ENCODE assay signal across 10 mouse cellular contexts in genomic region chr4:98563506-98564195, GRCm38 (mm10).
DNase-seq lines count a peak whose midpoint lies in the region; ATAC-seq and TF ChIP-seq lines count a peak whose summit lies in the region.
"Had no signal": no experiment of that assay in that cellular context is flagged by ENCODE, and none has a peak within 500 bp of the region (broad histone marks: within the 10 kb centered on the region; RNA-seq: fewer than 3 reads in every experiment).

No protein-coding gene starts in this region.

- H3K4me2 ChIP-seq in kidney, embryonic 15.5 days: no peak overlapping the region
- no peak overlapping the region for H3K4me2 ChIP-seq in forebrain, postnatal 0 days (ENCODE audit: low read depth)
- no peak overlapping the region for H3K4me2 ChIP-seq in intestine, postnatal 0 days (replicated peaks; ENCODE audit: low read depth)
- H3K4me2 ChIP-seq in midbrain, embryonic 16.5 days (ENCODE audit: low read length): no peak overlapping the region
- H3K4me2 ChIP-seq: liver, embryonic 11.5 days had no signal

- no peak for ATAC-seq in kidney, embryonic 15.5 days (replicated peaks; ENCODE audit: low FRiP score)
- peak; percentile 55 for ATAC-seq in forebrain, postnatal 0 days
- no peak for ATAC-seq in intestine, postnatal 0 days
- peak; percentile 54; the same call in 1 of the 2 replicates for ATAC-seq in midbrain, embryonic 16.5 days

- 0 out of 2 replicates have a peak, but pooled peaks cover 6% of the 10 kb centered on the region for H3K4me1 ChIP-seq in kidney, embryonic 15.5 days
- 0 out of 2 replicates have a peak, but pooled peaks cover 8% of the 10 kb centered on the region for H3K4me1 ChIP-seq in forebrain, postnatal 0 days (ENCODE audit: insufficient read depth)
- no peaks in the 10 kb centered on the region for H3K4me1 ChIP-seq in intestine, postnatal 0 days (replicated peaks; ENCODE audit: control insufficient read depth, insufficient read depth, low read length)
- H3K4me1 ChIP-seq in midbrain, embryonic 16.5 days (ENCODE audit: control insufficient read depth, insufficient read depth, low read length): peaks cover 10% of the 10 kb centered on the region

- H3K27ac ChIP-seq in kidney, embryonic 15.5 days: no peak overlapping the region
- H3K27ac ChIP-seq in forebrain, postnatal 0 days (ENCODE audit: low read depth, low read length): no peak overlapping the region
- H3K27ac ChIP-seq in intestine, postnatal 0 days (ENCODE audit: low read depth, low read length): no peak overlapping the region
- peak overlapping the region; percentile 34; the same call in 1 of the 2 replicates for H3K27ac ChIP-seq in midbrain, embryonic 16.5 days (ENCODE audit: low read length)

- no peak overlapping the region for H3K4me3 ChIP-seq in kidney, embryonic 15.5 days (replicated peaks)
- H3K4me3 ChIP-seq in forebrain, postnatal 0 days (ENCODE audit: low read depth, low read length): no peak overlapping the region
- no peak overlapping the region for H3K4me3 ChIP-seq in intestine, postnatal 0 days (ENCODE audit: low read depth, low read length)
- no peak overlapping the region for H3K4me3 ChIP-seq in midbrain, embryonic 16.5 days (ENCODE audit: low read depth, low read length)

- TF ChIP-seq CTCF in forebrain, postnatal 0 days (IDR thresholded peaks at IDR 0.05; ENCODE audit: low read depth): no peak
- no peak for TF ChIP-seq CTCF in intestine, postnatal 0 days (IDR thresholded peaks at IDR 0.05; ENCODE audit: low read depth)

- no peaks in the 10 kb centered on the region for H3K27me3 ChIP-seq in kidney, embryonic 15.5 days
- no peaks in the 10 kb centered on the region for H3K27me3 ChIP-seq in forebrain, postnatal 0 days (ENCODE audit: insufficient read depth, low read length)
- no peaks in the 10 kb centered on the region for H3K27me3 ChIP-seq in intestine, postnatal 0 days (replicated peaks; ENCODE audit: control insufficient read depth, insufficient read depth, low read length)
- H3K27me3 ChIP-seq in midbrain, embryonic 16.5 days (ENCODE audit: control insufficient read depth, insufficient read depth, low read depth, low read length): no peaks in the 10 kb centered on the region

- no peak overlapping the region for H3K9ac ChIP-seq in kidney, embryonic 15.5 days
- no peak overlapping the region for H3K9ac ChIP-seq in forebrain, postnatal 0 days
- H3K9ac ChIP-seq in intestine, postnatal 0 days (ENCODE audit: low read depth, low read length): peak overlapping the region; percentile 11; the same call in 1 of the 2 replicates
- H3K9ac ChIP-seq in midbrain, embryonic 16.5 days (ENCODE audit: low read depth, low read length): no peak overlapping the region

- WGBS in kidney, embryonic 15.5 days: 68% methylated on average over 10 of the region's 10 CpGs
- WGBS in forebrain, postnatal 0 days: 26% methylated on average over 10 of the region's 10 CpGs
- WGBS in intestine, postnatal 0 days: 68% methylated on average over 10 of the region's 10 CpGs
- 51% methylated on average over 10 of the region's 10 CpGs for WGBS in midbrain, embryonic 16.5 days

- H3K9me3 ChIP-seq in kidney, embryonic 15.5 days (replicated peaks): no peaks in the 10 kb centered on the region
- H3K9me3 ChIP-seq in forebrain, postnatal 0 days (ENCODE audit: low read length): no peaks in the 10 kb centered on the region
- H3K9me3 ChIP-seq in intestine, postnatal 0 days (ENCODE audit: control insufficient read depth): no peaks in the 10 kb centered on the region
- H3K9me3 ChIP-seq in midbrain, embryonic 16.5 days (replicated peaks; ENCODE audit: control insufficient read depth, low read length, poor library complexity, severe bottlenecking): no peaks in the 10 kb centered on the region

- DNase-seq in kidney, adult 18-20 months: peak; percentile 20
- no peak for DNase-seq in forebrain, postnatal 0 days
- DNase-seq in layer of hippocampus, adult 11-12 months (ENCODE audit: low spot score): no peak
- DNase-seq in cerebellum, postnatal 14 days: no peak
- DNase-seq in urinary bladder, postnatal 4 days (ENCODE audit: low spot score in 2 of 2): no peak
- DNase-seq: thymus, postnatal 14 days had no signal

- H3K36me3 ChIP-seq in kidney, embryonic 15.5 days: no peaks in the 10 kb centered on the region
- H3K36me3 ChIP-seq in forebrain, postnatal 0 days (ENCODE audit: insufficient read depth): no peaks in the 10 kb centered on the region
- no peaks in the 10 kb centered on the region for H3K36me3 ChIP-seq in intestine, postnatal 0 days (ENCODE audit: control insufficient read depth, insufficient read depth)
- no peaks in the 10 kb centered on the region for H3K36me3 ChIP-seq in midbrain, embryonic 16.5 days (ENCODE audit: control insufficient read depth, insufficient read depth, low read length)

Comparison
In these comparisons a context has a peak if more than half of its experiments do, and no peak if none do; other contexts are left out.
1. ATAC-seq: peak in forebrain, postnatal 0 days (single experiment) and midbrain, embryonic 16.5 days (single experiment); none in kidney, embryonic 15.5 days (single experiment) and intestine, postnatal 0 days (single experiment).